Mouse (Mus musculus): Measurements from ENCODE around the gene Pih1d1. TPM values are rescaled to one million over a fixed set of nuclear protein-coding genes. Genes with fewer than 3 reads are reported as not detected.
A peak's percentile ranks its signal among the peaks of the same experiment; 100 is the strongest.

Gene Pih1d1
- total and polyA plus RNA-seq, 3 experiments = 33.8 to 48.1 (median 36.7) TPM

DNA sequence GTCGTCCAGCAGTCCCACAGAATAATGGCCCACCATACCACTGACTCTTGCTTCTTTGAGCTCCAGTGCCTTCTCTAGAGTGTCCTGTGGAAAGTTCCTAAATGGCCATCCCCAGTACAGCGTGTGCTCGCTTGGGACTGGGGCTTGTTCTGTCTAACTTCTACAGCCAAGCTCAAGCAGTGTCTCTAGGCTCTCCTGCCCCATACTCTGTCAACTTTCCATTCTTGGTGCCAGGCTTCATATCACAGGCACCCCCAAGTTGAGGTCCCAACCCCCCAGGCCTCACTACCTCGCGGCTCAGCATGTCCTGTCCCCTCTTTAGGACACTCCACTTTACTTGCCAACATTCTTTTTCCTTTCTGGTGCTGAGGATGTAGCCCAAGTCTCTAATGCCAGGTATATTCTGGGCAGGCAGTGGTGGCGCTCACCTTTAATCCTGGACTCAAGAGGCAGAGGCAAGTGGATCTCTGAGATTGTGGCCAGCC, 6.3 kb downstream of the Pih1d1 start:
- H3K36me3 ChIP-seq (ENCODE audit: control insufficient read depth, insufficient read depth, low read length) = no peaks in the 10 kb centered on the region
- no peak overlapping the region for H3K27ac ChIP-seq
- H3K4me1 ChIP-seq (ENCODE audit: control insufficient read depth, insufficient read depth, low read length) = peaks cover 2% of the 10 kb centered on the region
- no peaks in the 10 kb centered on the region for H3K79me2 ChIP-seq (replicated peaks; ENCODE audit: control insufficient read depth, insufficient read depth, low read length)
- WGBS = 89% methylated on average over 6 of the region's 6 CpGs
- H3K27me3 ChIP-seq (ENCODE audit: control insufficient read depth, insufficient read depth, low read length) = peaks cover 3% of the 10 kb centered on the region; the same call in 1 of the 2 replicates
- no peak overlapping the region for H3K4me3 ChIP-seq
- TF ChIP-seq POLR2A (IDR thresholded peaks at IDR 0.05; ENCODE audit: insufficient read depth, low read depth, low read length) (no peak), EP300 (IDR thresholded peaks at IDR 0.05; ENCODE audit: insufficient read depth, low read depth, low read length) (no peak), CTCF (IDR thresholded peaks at IDR 0.05) (no peak)
- intact Hi-C loops (cut with DNase I) = loop anchor here (5.0 kb wide), 1 partner anchor 137 kb away; no protein-coding TSS in a partner anchor
- no peak overlapping the region for H3K9ac ChIP-seq (ENCODE audit: low read depth, low read length)
- DNase-seq = no peak

DNA sequence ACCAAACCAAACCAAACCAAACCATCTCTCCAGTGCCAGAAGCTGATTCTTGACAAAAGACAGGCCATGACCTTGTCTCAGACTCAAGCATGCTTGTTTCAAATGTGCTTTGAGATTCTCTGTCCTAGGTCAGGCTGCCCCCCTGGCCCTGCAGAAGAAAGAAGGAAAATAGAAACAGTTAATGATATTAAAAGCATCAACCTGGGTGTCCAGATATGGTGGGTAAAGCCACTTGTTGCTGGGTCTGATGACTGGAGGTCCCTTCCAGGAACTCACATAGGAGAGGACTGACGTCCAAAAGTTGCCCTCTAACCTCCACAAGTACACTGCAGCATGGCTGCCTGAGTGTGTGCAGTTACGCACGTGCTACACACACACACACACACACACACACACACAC, 6.8 kb downstream of the Pih1d1 start:
- Histone ChIP-seq H3K27me3 (ENCODE audit: control insufficient read depth, insufficient read depth, low read length) (peaks cover 3% of the 10 kb centered on the region; the same call in 1 of the 2 replicates), H3K36me3 (ENCODE audit: control insufficient read depth, insufficient read depth, low read length) (no peaks in the 10 kb centered on the region), H3K79me2 (replicated peaks; ENCODE audit: control insufficient read depth, insufficient read depth, low read length) (no peaks in the 10 kb centered on the region), H3K27ac (no peak overlapping the region), H3K4me1 (ENCODE audit: control insufficient read depth, insufficient read depth, low read length) (peaks cover 2% of the 10 kb centered on the region), H3K4me3 (no peak overlapping the region), H3K9ac (ENCODE audit: low read depth, low read length) (no peak overlapping the region)
- no peak for TF ChIP-seq CTCF (IDR thresholded peaks at IDR 0.05)
- TF ChIP-seq EP300 (IDR thresholded peaks at IDR 0.05; ENCODE audit: insufficient read depth, low read depth, low read length) = no peak
- no peak for TF ChIP-seq POLR2A (IDR thresholded peaks at IDR 0.05; ENCODE audit: insufficient read depth, low read depth, low read length)
- DNase-seq = no peak
- intact Hi-C loops (cut with DNase I) = loop anchor here (5.0 kb wide), 1 partner anchor 136 kb away; no protein-coding TSS in a partner anchor
- WGBS = 89% methylated on average over 3 of the region's 3 CpGs

DNA sequence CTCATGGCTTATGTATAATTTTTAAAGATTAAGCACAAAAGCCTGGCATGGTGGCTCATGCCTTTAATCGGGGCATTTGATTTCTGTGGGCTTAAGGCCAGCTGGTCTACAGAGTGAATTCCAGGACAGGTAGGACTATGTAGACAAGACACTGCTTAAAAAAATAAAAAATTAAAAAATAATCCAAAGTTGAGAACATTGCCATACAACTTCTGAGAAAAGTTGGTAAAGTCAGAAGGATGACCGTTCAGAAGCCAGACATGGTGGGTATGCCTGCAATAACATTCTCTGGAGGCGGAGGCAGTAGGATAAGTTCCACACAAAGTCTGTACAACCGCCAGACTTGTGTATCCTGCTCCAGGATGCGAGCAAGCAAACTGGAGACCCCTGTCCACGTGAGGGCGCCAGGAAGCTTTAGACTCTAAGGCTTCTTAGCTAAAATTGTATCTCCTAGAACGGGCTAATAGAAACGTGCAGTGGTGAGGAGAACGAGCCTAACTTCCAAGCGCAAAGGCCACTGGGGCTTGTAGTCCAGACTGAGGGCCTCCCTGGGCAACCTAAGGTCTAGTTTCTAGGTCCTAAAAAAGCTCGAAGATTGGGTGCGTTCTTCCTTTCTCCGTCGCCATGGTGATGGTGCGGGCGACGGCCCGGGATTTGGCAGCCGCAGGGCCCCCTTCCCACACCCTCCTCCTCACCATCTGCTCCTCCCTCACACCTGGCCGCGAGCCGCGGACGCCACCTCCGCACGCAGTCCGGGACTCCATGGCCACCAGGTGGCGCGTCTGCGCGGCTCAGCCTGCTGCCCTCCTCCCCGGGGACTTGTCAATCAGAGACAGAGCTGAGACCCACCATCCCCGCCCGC, 7.7 kb downstream of the Pih1d1 start:
- H3K4me3 ChIP-seq = peak overlapping the region; percentile 42
- H3K27me3 ChIP-seq (ENCODE audit: control insufficient read depth, insufficient read depth, low read length) = peaks cover 3% of the 10 kb centered on the region; the same call in 1 of the 2 replicates
- H3K27ac ChIP-seq = no peak overlapping the region
- peaks cover 2% of the 10 kb centered on the region for H3K4me1 ChIP-seq (ENCODE audit: control insufficient read depth, insufficient read depth, low read length)
- intact Hi-C loops (cut with DNase I) = loop anchor here (1.0 to 5.0 kb wide), 2 partner anchors 36 to 135 kb away; no protein-coding TSS in a partner anchor
- no peaks in the 10 kb centered on the region for H3K36me3 ChIP-seq (ENCODE audit: control insufficient read depth, insufficient read depth, low read length)
- DNase-seq = peak; percentile 90 to 93
- no peaks in the 10 kb centered on the region for H3K79me2 ChIP-seq (replicated peaks; ENCODE audit: control insufficient read depth, insufficient read depth, low read length)
- 4% methylated on average over 35 of the region's 35 CpGs for WGBS
- 0 out of 2 replicates have a peak, but pooled peaks have one; percentile 43 for TF ChIP-seq EP300 (IDR thresholded peaks at IDR 0.05; ENCODE audit: insufficient read depth, low read depth, low read length)
- TF ChIP-seq POLR2A (IDR thresholded peaks at IDR 0.05; ENCODE audit: insufficient read depth, low read depth, low read length) = no peak; the same call in 1 of the 2 replicates
- peak; percentile 81 for TF ChIP-seq CTCF (IDR thresholded peaks at IDR 0.05)
- H3K9ac ChIP-seq (ENCODE audit: low read depth, low read length) = 0 out of 2 replicates have a peak overlapping the region, but pooled peaks have one; percentile 22

DNA sequence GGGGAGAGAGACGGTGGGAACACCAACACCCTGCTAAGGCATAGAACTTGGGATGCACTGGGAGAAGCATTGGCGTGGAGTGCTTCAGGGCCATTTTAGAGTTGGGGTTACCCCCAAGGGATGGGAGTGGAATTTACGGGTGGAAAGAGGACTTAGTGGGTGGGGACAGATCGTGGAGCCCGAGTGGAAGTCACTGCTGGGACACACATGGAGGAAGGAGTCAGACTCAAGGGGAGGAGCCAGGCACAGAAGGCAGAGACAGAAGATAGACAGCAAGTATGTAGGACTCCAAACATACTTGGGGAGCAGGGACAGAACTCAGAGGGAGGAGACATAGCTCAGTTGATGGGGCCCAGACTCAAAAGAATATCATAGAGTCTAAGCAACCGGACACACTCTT, 8.4 kb downstream of the Pih1d1 start:
- Histone ChIP-seq H3K4me1 (ENCODE audit: control insufficient read depth, insufficient read depth, low read length) (peaks cover 2% of the 10 kb centered on the region), H3K79me2 (replicated peaks; ENCODE audit: control insufficient read depth, insufficient read depth, low read length) (no peaks in the 10 kb centered on the region), H3K4me3 (peak overlapping the region; percentile 42), H3K27ac (no peak overlapping the region), H3K9ac (ENCODE audit: low read depth, low read length) (no peak overlapping the region), H3K27me3 (ENCODE audit: control insufficient read depth, insufficient read depth, low read length) (peaks cover 3% of the 10 kb centered on the region; the same call in 1 of the 2 replicates), H3K36me3 (ENCODE audit: control insufficient read depth, insufficient read depth, low read length) (no peaks in the 10 kb centered on the region)
- TF ChIP-seq EP300 (IDR thresholded peaks at IDR 0.05; ENCODE audit: insufficient read depth, low read depth, low read length) (no peak), CTCF (IDR thresholded peaks at IDR 0.05) (no peak), POLR2A (IDR thresholded peaks at IDR 0.05; ENCODE audit: insufficient read depth, low read depth, low read length) (no peak)
- intact Hi-C loops (cut with DNase I) = loop anchor here (1.0 to 5.0 kb wide), 2 partner anchors 36 to 135 kb away; no protein-coding TSS in a partner anchor
- no peak for DNase-seq
- WGBS = 21% methylated on average over 6 of the region's 6 CpGs

- no peak overlapping the region for H3K27ac ChIP-seq
- H3K4me3 ChIP-seq = no peak overlapping the region
- intact Hi-C loops (cut with DNase I) = loop anchor here (1.0 to 5.0 kb wide), 2 partner anchors 35 to 134 kb away; no protein-coding TSS in a partner anchor
- 79% methylated on average over 9 of the region's 9 CpGs for WGBS
- H3K36me3 ChIP-seq (ENCODE audit: control insufficient read depth, insufficient read depth, low read length) = no peaks in the 10 kb centered on the region
- DNase-seq = no peak
- H3K9ac ChIP-seq (ENCODE audit: low read depth, low read length) = no peak overlapping the region
- peaks cover 2% of the 10 kb centered on the region for H3K4me1 ChIP-seq (ENCODE audit: control insufficient read depth, insufficient read depth, low read length)
- TF ChIP-seq EP300 (IDR thresholded peaks at IDR 0.05; ENCODE audit: insufficient read depth, low read depth, low read length) = no peak
- no peak for TF ChIP-seq POLR2A (IDR thresholded peaks at IDR 0.05; ENCODE audit: insufficient read depth, low read depth, low read length)
- no peak for TF ChIP-seq CTCF (IDR thresholded peaks at IDR 0.05)
- peaks cover 3% of the 10 kb centered on the region; the same call in 1 of the 2 replicates for H3K27me3 ChIP-seq (ENCODE audit: control insufficient read depth, insufficient read depth, low read length)
- H3K79me2 ChIP-seq (replicated peaks; ENCODE audit: control insufficient read depth, insufficient read depth, low read length) = no peaks in the 10 kb centered on the region
Measured at GRCm38 (mm10) chr7:45162996-45163615, 9.0 kb downstream of the Pih1d1 start.

All from heart, adult 2 months (tissue).